Mouse (Mus musculus): ENCODE measurements around the gene Ago3.

- TF ChIP-seq CTCF (IDR thresholded peaks at IDR 0.05; ENCODE audit: insufficient read depth, low read length) (no peak), POLR2A (IDR thresholded peaks at IDR 0.05; ENCODE audit: borderline replicate concordance, extremely low read depth, low read depth, low read length) (no peak)
These were observed 115.0 kb downstream of the Ago3 start for GRCm38 (mm10) chr4:126314393-126314792.

Data from lung, adult 2 months (tissue).